Mouse (Mus musculus) heart, postnatal 0 days (tissue): Measurements from ENCODE around the gene Tead4. TPM values are rescaled to one million over a fixed set of nuclear protein-coding genes. Genes with fewer than 3 reads are reported as not detected.
"Not testable (repeated sequence)": the region's sequence is repeated elsewhere in the genome, so short reads cannot be mapped to it uniquely, and the experiment has no call there.

Experiments used
- ATAC-seq: fragments of 200-750 bp; cut with Nextera tagmentation; 2 replicates; pipeline ENCODE4 v1.8.0; 2017; ENCODE audit warnings: low read depth, moderate number of reproducible peaks, moderate library complexity; ENCODE audit not compliant: insufficient read depth
- DNase-seq: peaks from one replicate; pipeline ENCODE4 v3.0.0-alpha.2; 2016; ENCODE audit warnings: low spot score
- H3K27ac ChIP-seq: fragments of 300-500 bp; sonication (generic); 2 replicates; pipeline ENCODE4 v1.5.1; 2014; ENCODE audit warnings: low read depth, mild to moderate bottlenecking
- H3K27me3 ChIP-seq: fragments of 300-500 bp; sonication (generic); 2 replicates; pipeline ENCODE4 v1.6.1; 2014; ENCODE audit warnings: low read length, mixed read lengths; ENCODE audit not compliant: control insufficient read depth, insufficient read depth
- H3K36me3 ChIP-seq: fragments of 300-500 bp; sonication (generic); replicated peaks from 2 replicates; pipeline ENCODE4 v1.6.1; 2014; ENCODE audit warnings: low read length, mixed read lengths; ENCODE audit not compliant: control insufficient read depth, insufficient read depth
- H3K4me1 ChIP-seq: fragments of 300-500 bp; sonication (generic); 2 replicates; pipeline ENCODE4 v1.6.1; 2014; ENCODE audit warnings: antibody characterized with exemption; ENCODE audit not compliant: control insufficient read depth, insufficient read depth
- H3K4me2 ChIP-seq: fragments of 300-500 bp; sonication (generic); 2 replicates; pipeline ENCODE4 v1.6.1; 2014; ENCODE audit warnings: low read depth, mild to moderate bottlenecking, low read length, moderate library complexity
- H3K4me3 ChIP-seq: fragments of 300-500 bp; sonication (generic); 2 replicates; pipeline ENCODE4 v1.5.1; 2014; ENCODE audit warnings: low read depth, low read length
- H3K9ac ChIP-seq: fragments of 300-500 bp; sonication (generic); replicated peaks from 2 replicates; pipeline ENCODE4 v1.6.1; 2014; ENCODE audit warnings: low read depth, low read length, mixed read lengths
- H3K9me3 ChIP-seq: fragments of 300-500 bp; sonication (generic); replicated peaks from 2 replicates; pipeline ENCODE4 v1.6.1; 2016; ENCODE audit warnings: low read length; ENCODE audit not compliant: control insufficient read depth
- CTCF ChIP-seq: IDR thresholded peaks from 2 replicates; pipeline ENCODE4 v1.5.1; 2016; ENCODE audit warnings: antibody characterized with exemption, control low read depth, low read depth
- EP300 ChIP-seq: IDR thresholded peaks from 2 replicates; pipeline ENCODE4 v1.6.1; 2016; ENCODE audit warnings: antibody characterized with exemption, low read depth
- WGBS: fragments of 180-500 bp; shearing (Covaris S2); extraction: QIAGEN DNeasy Blood & Tissue Kit; methylation state at CpG from one replicate; pipeline ENCODE4 v1.1.7; 2014; 5-methylcytosine and 5-hydroxymethylcytosine counted together
- polyA plus RNA-seq: library from polyadenylated mRNA; unstranded; fragments of >200 nt; fragmentation: Nextera tagmentation; extraction: Ambion mirVana; gene quantifications from 2 replicates; pipeline ENCODE4 v1.2.1, GENCODE M21; 2015
- total RNA-seq: library from RNA; depleted of rRNA; stranded (reverse); fragments of >200 nt; gene quantifications from 2 replicates; pipeline ENCODE4 v1.2.3, GENCODE M21; 2014; ENCODE audit warnings: low replicate concordance

Tead4 gene
- total and polyA plus RNA-seq, 2 experiments from 2014 or later, result 1.5 to 4.2 TPM

DNA sequence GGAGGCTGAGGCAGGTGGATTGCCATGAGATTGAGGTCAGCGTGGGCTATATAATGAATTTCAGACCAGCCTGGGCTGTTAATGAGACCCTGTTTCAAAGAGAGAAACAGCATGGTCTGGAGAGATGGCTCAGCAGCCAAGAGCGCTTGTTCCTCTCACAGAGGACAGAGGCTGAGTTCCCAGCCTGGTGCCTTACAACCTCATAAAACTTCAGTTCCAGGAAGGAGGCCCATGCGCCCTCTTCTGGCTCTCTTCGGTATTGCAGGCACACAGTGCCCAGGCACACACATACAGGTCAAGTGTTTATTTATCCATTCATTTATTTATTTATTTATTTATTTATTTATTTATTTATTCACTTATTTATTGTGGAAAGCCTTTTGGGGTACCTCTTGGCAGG, 7.7 kb upstream of the Tead4 start:
- DNase-seq (no peak), ATAC-seq (peak; percentile 44; the same call in 1 of the 2 replicates)
- Histone ChIP-seq H3K27ac (no peak overlapping the region), H3K4me2 (no peak overlapping the region), H3K36me3 (no peaks in the 10 kb centered on the region), H3K4me1 (no peaks in the 10 kb centered on the region), H3K9ac (no peak overlapping the region), H3K27me3 (no peaks in the 10 kb centered on the region), H3K9me3 (no peaks in the 10 kb centered on the region; the same call in 1 of the 2 replicates), H3K4me3 (no peak overlapping the region)
- TF ChIP-seq CTCF (peak; percentile 87), EP300 (no peak)
- 27% methylated on average over 4 of the region's 4 CpGs for WGBS

- TF ChIP-seq EP300, result no peak
- TF ChIP-seq CTCF, result no peak
- DNase-seq (no peak), ATAC-seq (no peak)
- Histone ChIP-seq H3K27me3 (no peaks in the 10 kb centered on the region), H3K9me3 (no peaks in the 10 kb centered on the region; the same call in 1 of the 2 replicates), H3K9ac (no peak overlapping the region), H3K4me1 (no peaks in the 10 kb centered on the region), H3K4me3 (no peak overlapping the region), H3K27ac (no peak overlapping the region), H3K36me3 (no peaks in the 10 kb centered on the region), H3K4me2 (no peak overlapping the region)
- WGBS, result 80% methylated on average over 4 of the region's 4 CpGs
Measured at GRCm38 (mm10) chr6:128304801-128305200, 4.2 kb upstream of the Tead4 start.

- not testable (repeated sequence) for H3K9me3 ChIP-seq, H3K27ac ChIP-seq, H3K4me3 ChIP-seq, DNase-seq, H3K9ac ChIP-seq, H3K27me3 ChIP-seq, H3K4me1 ChIP-seq, ATAC-seq, H3K4me2 ChIP-seq, H3K36me3 ChIP-seq
- WGBS, result 82% methylated on average over 3 of the region's 3 CpGs
Measured at GRCm38 (mm10) chr6:128302640-128303039, 2.0 kb upstream of the Tead4 start.

GRCm38 (mm10) chr6:128301891-128302290, 1.3 kb upstream of the Tead4 start:
- H3K27me3 ChIP-seq, result peaks cover 5% of the 10 kb centered on the region; the same call in 1 of the 2 replicates
- DNase-seq, result no peak
- no peaks in the 10 kb centered on the region; the same call in 1 of the 2 replicates for H3K9me3 ChIP-seq
- no peak for ATAC-seq
- no peak overlapping the region for H3K4me2 ChIP-seq
- no peak overlapping the region for H3K4me3 ChIP-seq
- TF ChIP-seq EP300, result no peak
- no peak for TF ChIP-seq CTCF
- no peak overlapping the region for H3K27ac ChIP-seq
- no peaks in the 10 kb centered on the region for H3K4me1 ChIP-seq
- WGBS, result 74% methylated on average over 3 of the region's 3 CpGs
- H3K36me3 ChIP-seq, result no peaks in the 10 kb centered on the region
- no peak overlapping the region for H3K9ac ChIP-seq

DNA sequence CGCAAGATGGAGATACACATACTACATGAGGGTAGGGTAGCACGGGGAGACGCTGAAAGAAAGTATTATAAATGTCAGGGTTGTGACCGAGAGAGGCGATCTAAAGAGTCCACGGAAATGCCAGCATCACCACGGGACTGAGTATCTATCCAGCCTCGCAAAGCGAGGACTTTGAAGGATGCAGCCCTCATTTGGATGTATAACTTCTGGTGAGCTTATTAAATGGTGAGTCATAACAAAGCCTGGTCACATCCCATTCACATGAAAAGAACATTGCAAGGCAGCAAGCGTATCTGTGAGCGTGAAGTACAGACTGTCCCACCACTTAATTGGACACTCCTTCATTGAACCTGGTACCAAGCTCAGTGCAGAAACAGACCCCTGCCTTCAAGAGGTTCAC, 835 bp upstream of the Tead4 start:
- no peak overlapping the region for H3K9ac ChIP-seq
- no peaks in the 10 kb centered on the region for H3K36me3 ChIP-seq
- peak overlapping the region; percentile 88 for H3K27ac ChIP-seq
- ATAC-seq (no peak), DNase-seq (no peak)
- no peaks in the 10 kb centered on the region for H3K4me1 ChIP-seq
- H3K27me3 ChIP-seq, result peaks cover 5% of the 10 kb centered on the region; the same call in 1 of the 2 replicates
- 29% methylated on average over 11 of the region's 11 CpGs for WGBS
- no peak for TF ChIP-seq CTCF
- no peak for TF ChIP-seq EP300
- peak overlapping the region; percentile 96 for H3K4me2 ChIP-seq
- H3K9me3 ChIP-seq, result no peaks in the 10 kb centered on the region
- H3K4me3 ChIP-seq, result peak overlapping the region; percentile 83

DNA sequence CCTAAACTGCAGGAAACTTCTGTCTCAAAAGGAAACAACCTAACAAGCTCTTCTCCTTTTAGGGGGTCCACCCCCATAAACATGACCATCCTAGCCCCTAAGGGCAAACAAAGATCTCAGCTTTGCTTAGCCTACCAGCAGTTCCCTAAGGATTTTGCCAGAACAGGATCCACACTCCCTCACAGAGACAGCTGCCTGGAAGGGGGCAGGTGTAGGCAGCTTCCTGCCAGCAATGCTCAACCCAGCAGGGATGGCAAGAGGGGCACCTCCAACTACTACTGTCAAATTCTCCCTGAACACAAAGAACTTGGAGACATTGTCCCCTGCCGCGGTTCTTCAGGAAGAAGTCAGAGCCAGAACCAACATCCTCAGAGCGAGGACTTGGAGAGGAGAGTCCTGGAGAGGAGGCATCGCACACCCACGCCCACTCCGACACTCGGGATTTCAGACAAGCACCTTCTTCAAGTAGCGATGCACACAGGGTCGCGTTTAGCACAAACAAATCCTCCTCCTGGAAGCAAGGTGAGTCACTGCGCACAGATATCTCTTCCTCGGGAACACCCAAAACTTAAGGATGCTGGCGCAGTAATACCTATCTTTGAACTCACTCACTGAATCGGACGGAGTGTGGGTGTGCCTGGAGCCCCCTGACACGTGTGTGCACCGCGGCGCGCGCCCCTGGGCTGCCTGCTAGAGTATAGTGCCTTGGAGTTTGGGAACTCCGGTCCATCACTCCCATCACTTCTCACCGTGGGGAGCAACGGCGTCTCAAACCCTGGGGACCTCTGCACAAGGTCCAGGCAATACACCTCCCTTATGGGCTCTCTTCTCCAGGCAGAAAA, 1.1 kb downstream of the Tead4 start:
- H3K4me2 ChIP-seq, result peak overlapping the region; percentile 96
- ATAC-seq (0 out of 2 replicates have a peak, but pooled peaks have one; percentile 0), DNase-seq (no peak)
- no peaks in the 10 kb centered on the region for H3K36me3 ChIP-seq
- H3K4me3 ChIP-seq, result peak overlapping the region; percentile 83
- H3K27ac ChIP-seq, result peak overlapping the region; percentile 88
- H3K27me3 ChIP-seq, result peaks cover 5% of the 10 kb centered on the region; the same call in 1 of the 2 replicates
- peak overlapping the region; percentile 67 for H3K9ac ChIP-seq
- WGBS, result 3% methylated on average over 25 of the region's 25 CpGs
- H3K4me1 ChIP-seq, result peaks cover 8% of the 10 kb centered on the region
- H3K9me3 ChIP-seq, result no peaks in the 10 kb centered on the region
- TF ChIP-seq CTCF (no peak), EP300 (no peak)
